Mouse (Mus musculus) 3134 (cell line): Measurements from ENCODE around the gene Afmid.
"Not testable (repeated sequence)": the region's sequence is repeated elsewhere in the genome, so short reads cannot be mapped to it uniquely, and the experiment has no call there.

Source experiments
- DNase-seq: peaks from one replicate; pipeline ENCODE4 v3.0.0-alpha.2; 2011; ENCODE audit warnings: low spot score; ENCODE audit not compliant: insufficient read length; ENCODE audit errors: extremely low read depth

The Afmid gene

DNA sequence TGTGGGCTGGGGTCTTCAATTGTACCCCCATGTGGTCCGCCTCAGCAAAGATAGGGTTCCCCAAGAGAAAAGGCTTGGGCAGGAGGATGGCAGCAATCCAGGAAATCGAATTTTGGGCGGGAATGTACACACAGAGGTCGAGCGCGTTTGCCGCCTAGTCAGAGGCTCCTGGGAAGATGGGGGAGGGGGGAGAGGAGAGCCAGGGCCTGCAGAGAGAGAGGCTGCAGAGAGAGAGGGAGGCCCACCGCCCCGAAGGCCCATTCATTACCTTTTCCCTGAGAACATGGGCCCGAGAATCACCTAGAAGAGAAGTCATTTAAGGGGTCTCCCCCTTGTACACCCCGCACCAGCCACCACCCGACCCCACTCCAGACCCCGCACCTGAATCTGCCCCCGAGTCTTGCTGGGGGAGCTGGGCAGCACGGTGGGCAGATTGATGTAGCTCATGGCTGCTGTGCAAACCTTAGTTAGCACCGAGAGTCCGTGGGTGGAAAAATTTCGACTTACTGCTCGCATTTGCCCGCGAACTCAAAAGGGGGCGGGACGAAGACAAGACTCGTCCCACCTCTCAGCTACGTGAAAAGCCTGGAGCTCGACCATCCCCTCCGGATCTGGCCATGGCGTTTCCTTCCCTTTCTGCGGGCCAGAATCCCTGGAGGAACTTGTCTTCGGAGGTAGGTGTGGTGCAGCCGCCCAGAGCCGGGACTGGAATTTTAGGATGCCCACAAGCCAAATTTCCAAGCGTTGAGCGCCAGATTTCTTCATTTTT is at the start of gene Afmid, which contains the start of gene Tk1:
Afmid (plus strand) TSS at position 592 of the 769 bp plus-strand sequence.
Tk1 (minus strand) TSS at position 760 of the 769 bp plus-strand sequence.
- DNase-seq, result peak; percentile 86

DNA sequence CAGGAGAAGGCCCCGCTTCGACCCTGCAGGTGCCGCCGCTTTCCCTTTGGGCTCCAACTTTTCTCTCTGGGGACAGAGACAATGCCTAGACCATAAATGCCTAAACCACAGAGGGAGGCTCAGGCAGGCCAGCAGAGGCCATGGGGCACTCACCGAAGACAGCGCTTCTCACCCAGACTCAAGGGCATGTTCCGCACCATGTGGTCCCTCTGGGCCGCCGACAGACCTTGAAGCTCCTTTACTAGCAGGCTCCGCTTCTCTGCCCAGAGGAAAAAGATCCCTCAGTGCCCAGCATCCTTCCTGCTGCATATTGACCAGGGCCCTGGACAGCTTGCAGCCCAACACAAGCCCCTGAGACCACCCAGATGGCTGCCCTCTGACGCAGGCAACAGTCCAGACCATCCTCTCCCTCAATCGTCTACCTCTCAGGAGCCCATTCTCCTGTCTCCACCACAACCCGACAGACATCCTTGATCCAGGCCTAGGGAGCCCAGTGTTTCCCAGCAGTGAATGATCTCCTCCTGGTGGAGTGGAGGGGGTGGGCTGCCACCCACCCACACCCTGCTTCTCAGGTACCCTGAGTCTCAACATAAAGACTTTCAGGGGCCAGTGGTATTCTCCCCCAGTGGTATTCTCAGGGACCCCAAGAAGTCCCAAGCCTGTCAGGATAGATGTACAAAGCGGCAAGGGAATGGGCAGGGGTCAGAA is 49.5 kb upstream of the Afmid start:
- DNase-seq, result no peak

DNA sequence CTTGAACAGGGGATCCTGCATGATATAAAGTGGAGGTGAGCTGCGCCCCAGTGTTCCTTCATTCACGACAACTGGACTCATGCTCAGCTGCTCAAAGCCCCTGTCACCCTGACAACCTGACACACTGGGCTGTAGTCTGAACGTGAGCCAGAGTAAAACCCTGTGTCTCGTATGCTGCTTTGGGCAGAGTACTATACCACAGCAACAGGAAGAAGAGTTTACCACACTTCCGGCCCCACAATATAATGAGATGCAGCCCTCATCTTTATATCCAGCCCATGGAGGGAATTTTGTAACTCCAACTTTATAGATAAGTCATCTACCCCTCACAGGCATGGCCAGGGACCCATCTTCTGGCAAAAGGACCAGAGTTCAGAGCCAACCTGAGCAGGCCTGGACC is 48.6 kb upstream of the Afmid start:
- no peak for DNase-seq

DNA sequence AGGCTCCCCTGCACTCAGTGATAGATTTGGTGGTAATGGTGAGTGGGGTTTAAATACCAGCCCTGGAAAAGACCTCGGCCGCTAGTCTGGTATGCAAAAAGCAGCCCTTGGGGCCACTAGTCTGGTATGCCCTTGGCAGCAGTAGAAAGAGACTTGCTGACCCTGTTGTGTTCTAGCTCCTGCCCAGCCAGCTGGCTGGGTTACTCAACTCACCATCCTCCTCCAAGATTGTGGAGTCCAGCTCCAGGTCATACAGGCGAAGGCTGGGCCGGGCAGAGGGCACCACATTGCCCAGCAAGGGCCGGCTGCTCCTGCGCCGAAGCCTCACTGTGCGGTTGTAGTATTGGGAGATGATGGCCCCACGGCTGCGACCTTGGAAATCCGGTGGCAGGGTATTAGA is 47.7 kb upstream of the Afmid start:
- no peak for DNase-seq

DNA sequence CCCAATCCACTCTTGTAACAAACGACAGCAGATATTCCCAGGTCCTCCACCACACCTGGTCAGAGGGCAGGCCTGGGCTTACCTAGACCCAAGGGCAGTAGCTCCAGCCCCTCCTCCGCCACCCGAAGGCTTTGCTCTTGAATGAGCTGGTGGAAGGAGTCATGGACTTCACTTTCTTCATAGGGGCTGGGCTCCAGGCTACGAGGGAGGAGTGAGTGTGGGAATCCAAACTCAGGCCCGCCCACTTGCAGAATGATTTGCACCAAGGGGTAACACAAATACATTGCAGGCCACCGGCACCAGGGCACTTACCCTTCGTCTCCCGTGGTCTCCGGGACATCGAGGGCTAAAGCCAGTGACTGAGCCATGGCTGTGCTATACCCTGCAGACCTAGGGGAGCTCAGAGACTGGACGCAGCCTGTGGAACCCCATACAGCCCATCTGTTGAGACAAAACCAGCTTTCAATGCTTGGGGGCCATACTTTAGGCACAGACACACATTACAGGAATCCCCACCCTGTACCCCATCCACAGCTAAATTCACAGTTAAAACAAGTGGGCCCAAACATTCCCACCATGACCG is 46.8 kb upstream of the Afmid start:
- DNase-seq, result peak; percentile 58

DNA sequence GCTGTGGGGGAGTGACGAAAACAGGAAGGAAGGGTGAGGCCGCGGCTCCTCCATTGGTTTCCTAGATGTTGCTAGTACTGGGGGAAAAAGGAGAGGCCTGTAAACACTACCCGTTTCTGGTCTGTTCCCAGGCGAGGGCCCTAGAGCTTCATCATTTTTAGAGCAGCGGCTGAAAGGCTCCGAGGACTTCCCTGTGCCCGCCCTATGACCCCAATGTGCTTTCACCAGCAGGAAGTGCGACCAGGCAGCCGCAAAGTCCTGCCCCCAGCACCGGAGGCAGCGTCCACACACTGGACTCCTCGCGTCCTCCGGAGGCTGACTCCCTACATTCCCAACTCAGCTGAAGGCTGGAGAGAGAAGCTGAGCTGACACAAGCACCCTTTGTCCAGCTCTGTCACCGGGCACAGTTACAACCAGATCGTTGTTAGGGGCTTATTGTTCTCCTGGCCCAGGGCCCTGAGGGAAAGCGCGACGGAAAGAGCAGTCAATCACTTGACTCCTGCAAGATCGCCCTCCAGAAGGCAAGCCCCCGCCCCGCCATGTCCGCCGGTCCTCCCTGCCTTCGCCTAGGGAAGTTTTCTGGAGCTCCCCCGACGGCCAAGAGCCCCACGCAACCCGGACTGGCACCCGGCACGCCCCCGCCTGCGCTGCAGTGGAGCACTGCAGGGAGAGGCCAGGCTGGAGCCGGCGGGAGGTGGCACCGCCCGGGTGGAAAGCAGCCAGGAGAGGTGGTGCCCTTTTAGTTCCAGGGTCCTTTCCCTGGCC is 46.1 kb upstream of the Afmid start:
- peak; percentile 81 for DNase-seq

DNA sequence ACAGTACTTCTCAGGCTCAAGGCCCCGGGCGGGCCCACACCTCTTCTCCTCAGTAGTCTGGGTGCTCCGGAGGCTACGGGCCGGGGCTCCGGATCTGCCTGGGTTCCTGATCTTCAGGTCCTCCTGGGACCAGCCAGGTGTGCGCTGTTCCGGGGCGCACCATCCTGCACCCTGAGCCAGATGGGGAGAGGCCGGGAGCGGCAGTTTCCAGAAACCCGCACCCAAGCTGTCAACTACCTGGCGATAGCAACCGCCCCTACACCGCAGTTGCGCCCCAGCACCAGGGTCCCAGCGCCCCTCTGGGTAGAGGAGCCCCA is 45.6 kb upstream of the Afmid start:
- DNase-seq, result no peak

DNA sequence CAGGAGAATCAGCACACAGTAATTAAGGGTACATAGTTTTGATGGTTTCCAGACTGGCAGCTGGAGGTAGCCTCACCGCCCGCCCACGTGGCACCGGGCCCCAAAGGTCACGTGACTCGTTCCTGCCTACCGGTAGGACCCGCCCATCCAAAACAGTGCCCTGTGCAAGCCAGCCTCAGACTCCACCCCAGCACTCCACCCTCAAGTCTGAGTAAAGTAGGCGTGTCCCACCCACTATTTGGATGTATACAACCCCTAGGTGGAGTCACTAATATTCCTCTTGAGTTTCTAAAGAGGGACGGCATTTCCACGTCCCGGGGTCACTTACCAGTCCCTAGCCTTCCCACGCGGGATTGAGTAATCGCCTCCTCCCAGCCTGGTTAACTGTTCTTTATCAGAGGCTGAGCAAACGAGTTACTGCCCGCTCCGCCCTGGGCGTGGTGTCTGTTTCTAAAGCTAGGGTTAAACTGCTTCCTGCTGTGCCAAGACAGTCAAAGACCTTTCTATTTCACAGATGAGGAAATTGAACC is 45.1 kb upstream of the Afmid start:
- DNase-seq, result peak; percentile 91

DNA sequence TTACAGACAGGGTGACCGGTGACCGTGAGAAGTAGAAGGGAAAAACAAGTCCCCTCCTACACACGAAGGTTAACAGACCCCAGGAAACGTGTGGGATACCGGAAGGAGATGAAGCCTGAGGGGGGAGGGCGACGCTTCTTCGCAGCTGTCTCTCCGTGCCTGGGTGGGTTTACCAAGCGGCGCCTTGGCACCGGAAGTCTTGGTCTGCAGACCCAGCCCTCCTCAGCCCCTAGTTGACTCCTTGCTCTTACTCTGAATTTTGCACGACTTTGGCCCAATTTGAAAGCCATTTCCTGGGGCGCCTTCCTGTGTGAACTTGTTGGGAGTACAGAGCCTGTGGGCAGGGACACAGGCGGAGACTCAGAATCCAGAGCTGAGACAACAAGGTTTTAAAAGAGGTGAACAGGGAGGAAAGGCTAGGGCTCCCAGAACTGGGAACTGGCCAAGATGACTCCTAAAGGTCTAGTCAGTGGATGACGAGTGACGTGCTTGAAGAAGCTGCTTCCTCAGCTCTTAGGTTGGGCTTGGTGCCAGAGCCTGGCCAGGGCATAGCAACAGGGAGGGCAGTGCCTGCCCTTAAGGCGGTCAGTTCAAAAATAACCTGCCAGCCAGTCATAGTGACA is 44.4 kb upstream of the Afmid start:
- peak; percentile 65 for DNase-seq

DNA sequence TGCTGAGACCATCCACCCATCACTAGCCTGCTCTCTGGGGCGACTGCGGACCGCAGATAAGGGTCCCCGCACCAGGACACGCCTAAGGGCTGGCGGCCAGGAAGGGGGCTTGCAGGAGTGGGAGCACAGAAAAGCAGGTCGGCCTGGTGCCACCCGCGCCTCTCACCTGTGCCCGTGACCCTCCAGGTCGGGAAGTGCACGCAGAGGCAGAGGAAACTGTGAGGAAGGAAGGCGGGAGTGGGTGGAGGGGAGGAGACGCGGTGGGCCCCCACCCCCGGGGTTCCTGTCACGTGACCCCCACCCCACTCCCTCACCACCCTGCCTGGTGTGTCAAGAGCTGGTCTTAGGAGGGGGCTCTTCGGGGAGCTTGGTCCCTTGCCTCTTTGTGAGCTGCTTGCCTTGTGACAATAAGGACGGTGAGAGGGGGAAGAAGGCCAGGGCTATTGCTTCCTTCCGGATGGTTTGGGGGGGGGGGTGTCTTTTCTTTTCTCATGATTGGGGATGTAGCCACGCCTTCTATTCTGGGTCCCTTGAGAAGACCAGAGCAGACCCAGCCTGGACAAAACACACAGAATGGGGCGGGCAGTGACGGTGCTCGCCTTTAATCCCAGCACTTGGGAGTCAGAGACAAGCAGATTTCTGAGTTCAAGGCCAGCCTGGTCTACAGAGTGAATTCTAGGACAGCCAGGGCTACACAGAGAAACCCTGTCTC is 43.6 kb upstream of the Afmid start, which contains the start of the genes Tmc8 and Tmc6:
Tmc8 (plus strand) TSS at position 84 of the 712 bp plus-strand sequence.
Tmc6 (minus strand) TSS at position 206 of the 712 bp plus-strand sequence.
- DNase-seq, result no peak

DNA sequence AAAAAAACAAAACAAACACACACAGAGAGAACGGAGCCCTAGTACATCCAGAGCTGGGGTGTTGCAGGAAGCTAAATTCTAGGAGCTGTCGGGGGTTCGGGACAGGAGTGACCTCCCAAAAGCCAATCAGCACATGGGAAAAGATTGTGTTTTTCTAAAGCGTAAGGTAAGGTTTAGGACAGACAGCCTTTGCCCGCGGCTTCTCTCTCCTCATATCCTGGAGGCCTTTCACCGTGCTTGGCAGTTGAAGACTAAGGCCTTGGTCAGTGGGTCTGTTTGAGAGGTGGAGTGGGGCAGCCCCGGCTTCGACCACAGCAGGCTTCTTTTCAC is 43.1 kb upstream of the Afmid start:
- DNase-seq, result no peak

DNA sequence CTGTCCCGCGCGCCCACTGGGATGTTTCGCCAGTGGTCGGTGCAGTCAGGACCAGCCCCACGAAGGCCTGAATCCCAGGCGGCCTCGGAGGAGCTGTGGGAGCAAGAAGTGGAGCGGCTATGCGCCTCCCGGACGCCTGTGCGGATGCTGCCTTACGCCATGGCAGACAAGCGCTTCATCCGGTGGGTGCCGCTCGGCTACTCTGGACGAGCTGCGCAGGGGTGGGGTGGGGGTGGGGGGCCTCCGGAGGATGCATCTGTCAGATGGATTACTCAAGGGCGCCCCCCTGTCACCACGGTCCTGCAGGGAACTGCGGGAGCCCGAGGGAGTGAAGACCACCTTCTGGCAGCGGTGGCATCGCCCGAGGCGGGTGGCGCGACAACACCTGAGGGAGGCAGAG is 42.6 kb upstream of the Afmid start:
- DNase-seq, result no peak

DNA sequence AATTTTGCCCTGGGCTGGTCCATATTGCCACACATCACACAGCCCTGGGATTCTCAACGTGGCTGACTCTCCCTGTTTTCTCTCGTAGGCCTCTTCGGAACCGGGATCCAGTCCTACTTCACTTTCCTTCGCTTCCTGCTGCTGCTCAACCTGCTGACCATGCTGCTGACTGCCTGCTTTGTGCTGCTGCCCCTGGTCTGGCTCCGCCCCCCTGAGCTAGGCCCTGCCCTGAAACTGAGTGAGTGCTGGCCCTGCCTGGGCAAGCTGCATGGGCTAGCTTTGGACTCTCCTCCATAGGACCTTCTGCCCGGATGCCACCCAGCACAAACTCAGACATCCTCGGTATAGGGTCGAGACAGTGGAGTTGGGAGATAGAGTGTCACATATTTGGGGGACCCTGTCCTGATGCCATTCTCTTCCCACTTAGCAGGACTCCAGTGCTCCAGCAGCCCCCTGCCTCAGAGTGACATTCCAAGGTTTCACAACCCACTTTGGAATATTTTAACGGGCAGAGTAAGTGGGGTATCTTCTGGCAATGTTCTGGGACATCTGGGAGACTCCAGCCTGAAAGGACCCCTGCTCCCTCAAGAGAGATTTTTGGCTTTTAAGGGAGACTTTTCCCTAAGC is 41.9 kb upstream of the Afmid start:
- no peak for DNase-seq

DNA sequence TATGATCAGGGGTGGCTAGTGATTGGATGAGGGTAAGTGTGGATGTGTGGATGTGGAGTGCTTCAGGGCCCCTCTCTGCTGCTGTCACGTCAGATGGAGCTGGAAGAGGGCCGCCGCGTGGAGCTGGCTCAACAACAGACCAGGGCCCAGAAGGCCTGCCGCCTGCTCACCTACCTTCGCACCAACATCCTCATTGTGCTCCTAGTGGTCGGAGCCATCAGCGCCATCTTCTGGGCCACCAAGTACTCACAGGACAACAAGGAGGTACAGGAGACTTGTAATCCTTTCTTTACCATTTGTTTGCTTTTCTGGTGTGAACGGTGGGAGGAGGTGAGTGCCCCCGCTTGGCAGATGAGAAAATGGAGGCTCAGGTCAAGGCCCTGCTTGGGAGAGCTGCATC is 39.4 kb upstream of the Afmid start:
- DNase-seq, result peak; percentile 62

DNA sequence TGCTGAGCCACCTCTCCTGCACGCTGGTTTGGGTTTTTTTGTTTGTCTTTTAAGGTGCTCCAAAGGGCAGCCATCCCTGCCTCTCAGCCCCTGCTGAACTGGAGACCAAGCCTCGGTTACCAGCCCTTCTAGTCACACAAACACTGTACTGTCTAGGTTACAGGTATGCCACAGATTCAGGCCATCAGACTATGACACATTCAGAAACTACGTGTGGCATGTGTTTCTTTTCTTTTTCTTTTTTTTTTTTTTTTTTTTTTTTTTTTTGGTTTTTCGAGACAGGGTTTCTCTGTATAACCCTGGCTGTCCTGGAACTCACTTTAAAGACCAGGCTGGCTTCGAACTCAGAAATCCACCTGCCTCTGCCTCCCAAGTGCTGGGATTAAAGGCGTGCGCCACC is 37.2 kb upstream of the Afmid start:
- DNase-seq, result not testable (repeated sequence)

DNA sequence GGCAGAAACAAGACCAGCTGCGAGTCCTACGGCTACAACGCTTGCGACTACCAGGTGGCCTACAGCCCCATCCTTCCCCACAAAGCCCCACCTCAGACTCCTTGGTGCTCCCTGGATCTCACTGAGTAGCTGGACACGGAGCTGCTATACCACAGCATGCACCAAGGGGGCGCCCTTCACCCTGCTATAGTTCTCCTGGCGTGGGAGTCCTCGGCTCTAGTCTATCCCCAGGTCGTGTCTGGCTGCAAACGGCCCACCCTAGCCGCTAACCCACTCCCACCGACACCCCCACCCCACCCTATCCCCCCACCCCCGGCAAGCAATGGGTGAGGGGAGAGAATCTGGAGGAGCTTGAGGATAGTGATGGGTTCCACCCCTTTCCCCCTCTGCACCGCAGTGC is 35.4 kb upstream of the Afmid start:
- no peak for DNase-seq

DNA sequence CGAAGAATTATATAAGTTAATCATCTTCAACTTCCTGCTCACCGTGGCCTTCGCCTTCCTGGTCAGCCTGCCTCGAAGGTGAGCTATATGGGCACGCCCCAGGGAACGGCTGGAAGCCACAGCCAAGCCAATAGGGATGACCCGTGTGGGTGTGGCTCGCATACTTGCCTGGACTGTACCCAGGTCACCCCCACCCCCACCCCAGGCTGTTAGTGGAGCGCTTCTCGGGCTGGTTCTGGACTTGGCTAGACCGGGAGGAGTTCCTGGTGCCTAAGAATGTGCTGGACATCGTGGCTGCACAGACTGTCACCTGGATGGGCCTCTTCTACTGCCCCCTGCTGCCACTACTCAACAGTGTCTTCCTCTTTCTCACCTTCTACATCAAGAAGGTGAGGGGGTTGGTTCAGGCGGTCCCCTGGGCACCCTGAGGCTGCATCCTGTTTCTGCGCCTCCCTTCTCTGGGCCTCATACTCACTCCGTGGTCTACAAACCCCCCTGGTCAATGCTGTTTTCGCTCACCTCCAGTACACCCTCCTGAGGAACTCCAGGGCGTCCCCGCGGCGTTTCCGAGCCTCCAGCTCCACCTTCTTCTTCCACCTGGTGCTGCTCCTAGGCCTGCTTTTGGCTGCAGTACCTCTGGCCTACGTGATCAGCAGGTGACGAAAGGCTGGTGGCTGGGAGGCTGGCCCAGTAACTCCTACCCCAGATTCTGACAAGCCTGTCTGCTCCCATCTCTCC is 34.9 kb upstream of the Afmid start:
- peak; percentile 65 for DNase-seq

DNA sequence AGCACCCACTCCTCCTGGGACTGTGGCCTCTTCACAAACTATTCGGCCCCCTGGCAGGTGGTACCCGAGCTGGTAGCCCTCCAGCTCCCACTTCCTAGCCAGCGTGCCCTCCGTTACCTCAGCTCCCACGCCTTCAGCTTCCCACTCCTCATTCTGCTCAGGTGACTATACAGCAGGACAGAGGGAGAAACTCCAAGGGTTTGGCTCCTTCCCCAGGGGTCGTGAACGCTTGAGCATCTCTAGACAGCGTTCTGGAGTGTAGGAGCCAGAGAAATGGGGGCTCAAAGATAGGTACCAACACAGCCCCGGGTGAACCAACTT is 34.3 kb upstream of the Afmid start:
- DNase-seq, result no peak
